Mouse (Mus musculus) layer of hippocampus, adult 6 months (tissue): ENCODE measurements around the gene Tac1. TPM values are rescaled to one million over a fixed set of nuclear protein-coding genes. Genes with fewer than 3 reads are reported as not detected.

Experiments used
- long read RNA-seq, 2 experiments: library from polyadenylated mRNA; unstranded; transcript quantifications; one replicate each; pipeline ENCODE4 v2.0.0; 2019 to 2020
- polyA plus RNA-seq: library from polyadenylated mRNA; unstranded; fragments of <200 nt; fragmentation: Nextera tagmentation; gene quantifications from 2 replicates; pipeline ENCODE4 v1.2.3, GENCODE M21; 2021

Gene Tac1
- 12.4 and 12.7 TPM in 2 replicates for polyA plus RNA-seq
- long read RNA-seq, experiment 1, transcript Tac1-205 (7 exons, 1,230 nt), result major isoform, 8 of 16 reads
- long read RNA-seq, experiment 1, partial matches to known transcripts, result 4 of 16 reads
- long read RNA-seq, experiment 1, other reads (novel, unspliced or antisense), result 2 of 16 reads
- long read RNA-seq, experiment 2, transcript Tac1-203 (6 exons, 691 nt), result major isoform, 13 of 29 reads
- long read RNA-seq, experiment 2, transcript Tac1-205 (7 exons, 1,230 nt), result minor isoform, 12 of 29 reads
- long read RNA-seq, experiment 2, partial matches to known transcripts, result 1 of 29 reads
- long read RNA-seq, experiment 2, other reads (novel, unspliced or antisense), result 3 of 29 reads

GRCm38 (mm10) chr6:7554829-7555391, at the start of gene Tac1:
Gene Tac1 (plus strand): TSS chr6:7554879.

Other genes starting within 250 kb of the Tac1 start
- 116 and 121 TPM in 2 replicates for gene Asns, start 138.4 kb downstream of the Tac1 start, polyA plus RNA-seq